Mouse (Mus musculus) embryonic fibroblast, embryonic 13.5 days (primary cell): ENCODE measurements around the gene Ppm1g.

Experiments used
- CTCF ChIP-seq: IDR thresholded peaks from 2 replicates; pipeline ENCODE4 v1.5.1; 2011; ENCODE audit warnings: mild to moderate bottlenecking, control low read depth, low read length, moderate library complexity, borderline replicate concordance; ENCODE audit not compliant: insufficient read depth
- POLR2A ChIP-seq: IDR thresholded peaks from 2 replicates; pipeline ENCODE4 v1.6.1; 2011; ENCODE audit warnings: low read depth, mild to moderate bottlenecking, control low read depth, low read length, moderate library complexity

- no peak for TF ChIP-seq POLR2A
- no peak for TF ChIP-seq CTCF
Observed at GRCm38 (mm10) chr5:31254901-31255300, 34.4 kb upstream of the Ppm1g start.
